Mouse (Mus musculus): Measurements from ENCODE around the gene Galnt2. TPM values are rescaled to one million over a fixed set of nuclear protein-coding genes. Genes with fewer than 3 reads are reported as not detected.

Gene Galnt2
- total and polyA plus RNA-seq, 2 experiments from 2014 or later, result 30.3 to 35.4 TPM

DNA sequence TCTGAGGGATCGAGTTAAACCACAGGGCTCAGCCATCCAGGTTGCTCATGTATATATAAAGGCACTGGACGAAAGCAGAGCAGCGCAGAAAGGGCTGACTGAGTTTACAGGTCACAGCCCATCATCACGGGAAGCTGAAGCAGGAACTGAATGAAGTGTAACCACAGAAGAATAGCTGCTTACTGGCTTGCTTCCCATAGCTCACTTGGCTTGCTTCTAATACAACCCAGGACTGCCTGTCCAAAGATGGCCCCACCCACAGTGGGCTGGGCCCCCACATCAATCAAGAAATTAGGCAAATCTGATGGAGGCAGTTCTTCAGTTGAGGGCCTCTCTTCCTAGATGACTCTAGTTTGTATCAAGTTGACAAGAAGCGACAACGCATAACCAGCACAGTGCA lies 16.4 kb downstream of the Galnt2 start:
- no peak for ATAC-seq (ENCODE audit: insufficient read depth, low read depth)
- WGBS, result 84% methylated on average over 6 of the region's 6 CpGs

DNA sequence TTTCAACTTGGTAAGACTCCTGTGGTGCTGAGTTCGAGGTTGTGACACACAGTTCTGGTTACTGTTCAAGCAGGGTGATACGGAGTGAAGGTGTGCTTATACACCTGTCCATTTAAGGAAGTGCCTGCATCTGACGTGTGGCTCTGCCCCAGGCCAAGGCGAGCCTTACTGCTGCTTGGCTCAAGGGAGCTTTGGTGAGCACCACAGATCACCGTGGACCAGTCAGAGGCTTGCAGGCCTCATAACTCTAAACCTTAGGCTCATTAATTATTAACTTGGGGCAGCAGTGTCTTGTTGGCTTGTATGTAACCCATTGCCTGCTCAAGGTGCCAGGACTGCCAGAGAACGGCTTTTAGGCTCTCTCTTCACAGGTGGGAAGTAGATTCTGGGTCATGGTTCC lies 17.5 kb downstream of the Galnt2 start:
- no peak overlapping the region for H3K4me2 ChIP-seq (ENCODE audit: low read depth, low read length)
- TF ChIP-seq EP300 (IDR thresholded peaks at IDR 0.05; ENCODE audit: low read depth), result no peak
- TF ChIP-seq CTCF (IDR thresholded peaks at IDR 0.05; ENCODE audit: low read depth), result no peak
- no peak overlapping the region for H3K9ac ChIP-seq (replicated peaks; ENCODE audit: low read depth, low read length)
- 0 out of 2 replicates have a peak, but pooled peaks cover 6% of the 10 kb centered on the region for H3K36me3 ChIP-seq (replicated peaks; ENCODE audit: control insufficient read depth, insufficient read depth, low read length)
- no peak overlapping the region for H3K27ac ChIP-seq (ENCODE audit: low read depth)
- H3K9me3 ChIP-seq (replicated peaks; ENCODE audit: control insufficient read depth, low read length), result no peaks in the 10 kb centered on the region
- H3K4me1 ChIP-seq (ENCODE audit: control insufficient read depth, insufficient read depth), result peaks cover 18% of the 10 kb centered on the region
- H3K27me3 ChIP-seq (ENCODE audit: control insufficient read depth, insufficient read depth, low read length), result no peaks in the 10 kb centered on the region
- H3K4me3 ChIP-seq (ENCODE audit: low read depth, low read length), result no peak overlapping the region
- WGBS, result 88% methylated on average over 6 of the region's 6 CpGs
- DNase-seq (ENCODE audit: low spot score) (no peak), ATAC-seq (ENCODE audit: insufficient read depth, low read depth) (no peak)

More for the DNA sequence above, 16.4 kb downstream of the Galnt2 start:
- H3K36me3 ChIP-seq (replicated peaks; ENCODE audit: control insufficient read depth, insufficient read depth, low read length), result 0 out of 2 replicates have a peak, but pooled peaks cover 7% of the 10 kb centered on the region
- TF ChIP-seq EP300 (IDR thresholded peaks at IDR 0.05; ENCODE audit: low read depth) (no peak), CTCF (IDR thresholded peaks at IDR 0.05; ENCODE audit: low read depth) (no peak)
- no peak for DNase-seq (ENCODE audit: low spot score)
- H3K4me1 ChIP-seq (ENCODE audit: control insufficient read depth, insufficient read depth), result peaks cover 18% of the 10 kb centered on the region
- no peaks in the 10 kb centered on the region for H3K27me3 ChIP-seq (ENCODE audit: control insufficient read depth, insufficient read depth, low read length)
- no peak overlapping the region for H3K4me3 ChIP-seq (ENCODE audit: low read depth, low read length)
- no peak overlapping the region for H3K4me2 ChIP-seq (ENCODE audit: low read depth, low read length)
- H3K9ac ChIP-seq (replicated peaks; ENCODE audit: low read depth, low read length), result no peak overlapping the region
- H3K27ac ChIP-seq (ENCODE audit: low read depth), result no peak overlapping the region
- no peaks in the 10 kb centered on the region for H3K9me3 ChIP-seq (replicated peaks; ENCODE audit: control insufficient read depth, low read length)

DNA sequence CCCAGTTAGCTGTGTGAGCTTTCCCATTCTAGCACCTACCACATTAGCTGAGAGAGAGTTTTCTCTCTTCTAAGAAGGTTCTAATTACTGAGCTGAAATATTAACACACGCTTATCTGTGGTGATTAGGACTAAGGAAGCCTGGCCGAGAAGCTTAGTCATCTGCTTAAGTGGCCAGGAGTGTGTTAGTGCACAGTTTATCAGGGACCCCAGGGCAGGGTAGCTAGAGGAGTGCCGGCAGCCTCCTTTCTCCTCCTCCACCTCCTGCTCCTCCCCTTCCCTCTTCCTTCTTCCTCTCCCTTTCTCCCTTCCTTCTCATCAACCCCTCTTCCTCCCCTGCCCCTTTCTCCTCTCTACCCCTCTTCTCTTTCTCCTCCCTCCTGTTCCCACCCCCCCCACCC lies 19.1 kb downstream of the Galnt2 start:
- ATAC-seq (ENCODE audit: insufficient read depth, low read depth), result no peak
- Histone ChIP-seq H3K27me3 (ENCODE audit: control insufficient read depth, insufficient read depth, low read length) (no peaks in the 10 kb centered on the region), H3K27ac (ENCODE audit: low read depth) (no peak overlapping the region), H3K9ac (replicated peaks; ENCODE audit: low read depth, low read length) (no peak overlapping the region), H3K4me1 (ENCODE audit: control insufficient read depth, insufficient read depth) (peaks cover 18% of the 10 kb centered on the region), H3K4me3 (ENCODE audit: low read depth, low read length) (no peak overlapping the region), H3K9me3 (replicated peaks; ENCODE audit: control insufficient read depth, low read length) (no peaks in the 10 kb centered on the region), H3K36me3 (replicated peaks; ENCODE audit: control insufficient read depth, insufficient read depth, low read length) (0 out of 2 replicates have a peak, but pooled peaks cover 4% of the 10 kb centered on the region), H3K4me2 (ENCODE audit: low read depth, low read length) (no peak overlapping the region)
- TF ChIP-seq EP300 (IDR thresholded peaks at IDR 0.05; ENCODE audit: low read depth) (no peak), CTCF (IDR thresholded peaks at IDR 0.05; ENCODE audit: low read depth) (no peak)
- no peak for DNase-seq (ENCODE audit: low spot score)
- 12% methylated on average over 3 of the region's 3 CpGs for WGBS

DNA sequence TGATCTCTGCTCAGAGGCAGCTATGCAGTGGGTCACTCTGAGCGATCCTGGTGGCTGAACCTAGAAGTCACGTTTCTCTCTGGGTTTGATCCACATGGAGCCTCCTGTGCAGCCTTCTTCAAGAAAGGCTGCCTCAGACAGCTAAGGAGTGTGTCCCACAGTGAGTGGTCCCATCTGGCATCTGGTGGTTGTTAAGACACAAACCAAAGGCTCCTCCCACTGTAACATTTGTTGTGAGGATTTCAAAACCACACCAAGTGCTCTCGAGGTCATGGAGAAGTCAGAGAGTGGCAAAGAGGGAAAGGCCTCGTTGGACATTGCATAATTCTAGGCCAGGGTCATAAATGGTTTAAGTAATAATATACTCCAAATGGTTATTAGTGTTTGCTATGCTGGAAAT lies 19.6 kb downstream of the Galnt2 start:
- H3K36me3 ChIP-seq (replicated peaks; ENCODE audit: control insufficient read depth, insufficient read depth, low read length), result 0 out of 2 replicates have a peak, but pooled peaks cover 4% of the 10 kb centered on the region
- H3K4me3 ChIP-seq (ENCODE audit: low read depth, low read length), result no peak overlapping the region
- no peak overlapping the region for H3K4me2 ChIP-seq (ENCODE audit: low read depth, low read length)
- H3K27ac ChIP-seq (ENCODE audit: low read depth), result no peak overlapping the region
- DNase-seq (ENCODE audit: low spot score), result no peak
- WGBS, result 47% methylated on average over 4 of the region's 4 CpGs
- no peaks in the 10 kb centered on the region for H3K9me3 ChIP-seq (replicated peaks; ENCODE audit: control insufficient read depth, low read length)
- H3K4me1 ChIP-seq (ENCODE audit: control insufficient read depth, insufficient read depth), result peaks cover 20% of the 10 kb centered on the region
- TF ChIP-seq CTCF (IDR thresholded peaks at IDR 0.05; ENCODE audit: low read depth), result no peak
- no peak for TF ChIP-seq EP300 (IDR thresholded peaks at IDR 0.05; ENCODE audit: low read depth)
- no peak for ATAC-seq (ENCODE audit: insufficient read depth, low read depth)
- no peak overlapping the region for H3K9ac ChIP-seq (replicated peaks; ENCODE audit: low read depth, low read length)
- no peaks in the 10 kb centered on the region for H3K27me3 ChIP-seq (ENCODE audit: control insufficient read depth, insufficient read depth, low read length)

DNA sequence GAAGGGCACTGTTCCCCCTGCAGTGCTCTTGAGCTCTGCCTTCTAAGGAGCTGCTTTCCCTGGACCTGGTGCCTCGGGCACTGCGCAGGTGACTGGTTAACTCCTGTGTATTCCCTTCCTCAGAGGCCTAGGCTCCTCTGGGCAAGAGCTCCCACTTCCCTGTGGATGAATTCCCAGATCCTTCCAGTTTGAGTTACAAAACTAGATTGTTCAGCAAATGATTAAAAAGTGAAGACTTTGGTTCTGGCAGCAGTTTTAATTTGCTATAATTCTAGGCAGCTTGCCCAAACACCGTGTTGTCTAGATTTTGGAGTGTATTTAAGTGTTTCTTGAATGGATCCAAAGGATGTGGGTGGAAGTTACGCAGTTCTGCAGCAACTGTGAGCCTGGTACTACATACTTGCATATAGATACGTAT lies 21.4 kb downstream of the Galnt2 start:
- H3K27ac ChIP-seq (ENCODE audit: low read depth), result no peak overlapping the region
- H3K4me1 ChIP-seq (ENCODE audit: control insufficient read depth, insufficient read depth), result peaks cover 32% of the 10 kb centered on the region
- H3K9me3 ChIP-seq (replicated peaks; ENCODE audit: control insufficient read depth, low read length), result no peaks in the 10 kb centered on the region
- no peak overlapping the region for H3K4me3 ChIP-seq (ENCODE audit: low read depth, low read length)
- no peak overlapping the region for H3K4me2 ChIP-seq (ENCODE audit: low read depth, low read length)
- H3K36me3 ChIP-seq (replicated peaks; ENCODE audit: control insufficient read depth, insufficient read depth, low read length), result no peaks in the 10 kb centered on the region
- H3K27me3 ChIP-seq (ENCODE audit: control insufficient read depth, insufficient read depth, low read length), result no peaks in the 10 kb centered on the region
- no peak for TF ChIP-seq EP300 (IDR thresholded peaks at IDR 0.05; ENCODE audit: low read depth)
- no peak for TF ChIP-seq CTCF (IDR thresholded peaks at IDR 0.05; ENCODE audit: low read depth)
- no peak overlapping the region for H3K9ac ChIP-seq (replicated peaks; ENCODE audit: low read depth, low read length)
- WGBS, result 82% methylated on average over 5 of the region's 5 CpGs
- DNase-seq (ENCODE audit: low spot score) (no peak), ATAC-seq (ENCODE audit: insufficient read depth, low read depth) (no peak)

DNA sequence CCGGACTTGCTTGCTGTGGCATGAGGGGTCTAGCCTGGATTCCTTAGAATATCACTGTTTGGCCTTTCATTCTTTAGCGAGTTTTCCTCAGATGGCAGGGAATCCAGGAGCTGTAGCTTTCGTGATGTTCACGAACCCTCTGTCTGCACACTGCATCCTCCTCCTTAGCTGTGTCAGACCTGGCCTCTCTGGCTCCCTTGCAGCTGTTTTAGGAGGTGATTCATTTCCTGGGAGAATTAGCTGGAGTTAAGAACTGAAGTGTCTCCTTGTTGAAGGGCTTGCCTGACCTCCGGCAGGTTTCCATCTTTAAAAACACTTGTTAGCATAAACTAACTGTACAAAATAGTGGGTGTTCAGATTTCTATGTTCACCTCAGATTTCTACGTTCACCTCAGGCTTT lies 22.7 kb downstream of the Galnt2 start:
- no peak overlapping the region for H3K9ac ChIP-seq (replicated peaks; ENCODE audit: low read depth, low read length)
- H3K27me3 ChIP-seq (ENCODE audit: control insufficient read depth, insufficient read depth, low read length), result no peaks in the 10 kb centered on the region
- no peak overlapping the region for H3K27ac ChIP-seq (ENCODE audit: low read depth)
- no peak overlapping the region for H3K4me2 ChIP-seq (ENCODE audit: low read depth, low read length)
- H3K4me1 ChIP-seq (ENCODE audit: control insufficient read depth, insufficient read depth), result peaks cover 46% of the 10 kb centered on the region
- ATAC-seq (ENCODE audit: insufficient read depth, low read depth), result no peak
- WGBS, result 89% methylated on average over 6 of the region's 6 CpGs
- H3K4me3 ChIP-seq (ENCODE audit: low read depth, low read length), result no peak overlapping the region
- no peak for DNase-seq (ENCODE audit: low spot score)
- H3K9me3 ChIP-seq (replicated peaks; ENCODE audit: control insufficient read depth, low read length), result no peaks in the 10 kb centered on the region
- H3K36me3 ChIP-seq (replicated peaks; ENCODE audit: control insufficient read depth, insufficient read depth, low read length), result no peaks in the 10 kb centered on the region
- TF ChIP-seq EP300 (IDR thresholded peaks at IDR 0.05; ENCODE audit: low read depth), result no peak
- no peak for TF ChIP-seq CTCF (IDR thresholded peaks at IDR 0.05; ENCODE audit: low read depth)

Measured in heart, postnatal 0 days (tissue).